Mouse (Mus musculus): ENCODE measurements around the gene Ppp1ca. TPM values are rescaled to one million over a fixed set of nuclear protein-coding genes. Genes with fewer than 3 reads are reported as not detected.
A peak's percentile ranks its signal among the peaks of the same experiment; 100 is the strongest.

The Ppp1ca gene
- total and polyA plus RNA-seq, 3 experiments: 389 to 635 (median 502) TPM

GRCm38 (mm10) chr19:4232651-4233050 lies 40.8 kb downstream of the Ppp1ca start:
- TF ChIP-seq GABPA (IDR thresholded peaks at IDR 0.05; ENCODE audit: insufficient replicate concordance, low read depth, low read length) (no peak), USF2 (conservative IDR thresholded peaks at IDR 0.05; ENCODE audit: low read depth, low read length) (no peak)
- in situ Hi-C loops (cut with MboI; ENCODE audit: low pct_ligation_motif_present, low pct_unique_long_range_greater_than_20kb, low sequenced_read_pairs) (no loop called here), dilution Hi-C loops (cut with MboI; ENCODE audit: extremely low pct_ligation_motif_present, extremely low pct_unique_long_range_greater_than_20kb, low sequenced_read_pairs) (no loop called here)
- peak overlapping the region; percentile 63 to 75 (median 68) for H3K4me3 ChIP-seq (replicated peaks in 1 of 3; ENCODE audit: low read depth in 2 of 3, low read length in 2 of 3, poor library complexity in 1 of 3)
- peaks cover 22 to 49% of the 10 kb centered on the region in 2 experiments for H3K4me1 ChIP-seq (ENCODE audit: control insufficient read depth in 1 of 2, insufficient read depth in 2 of 2)
- H3K9ac ChIP-seq (ENCODE audit: insufficient read depth, low read depth): peak overlapping the region; percentile 82
- peaks cover 6% of the 10 kb centered on the region for H3K27me3 ChIP-seq (replicated peaks)
- peaks cover 0 to 5% of the 10 kb centered on the region in 2 experiments for H3K36me3 ChIP-seq (replicated peaks in 1 of 2; ENCODE audit: control insufficient read depth in 1 of 2, insufficient read depth in 1 of 2, low read length in 1 of 2)
- no peak overlapping the region for H3K27ac ChIP-seq (ENCODE audit: insufficient read depth, low read depth)
- no peaks in the 10 kb centered on the region for H3K79me2 ChIP-seq (replicated peaks; ENCODE audit: control insufficient read depth, extremely low read depth, insufficient read depth, poor library complexity, severe bottlenecking)
- DNase-seq (ENCODE audit: extremely low read depth): no peak
- peak overlapping the region; percentile 82 for H3K4me2 ChIP-seq (ENCODE audit: insufficient read depth, low read depth, poor library complexity, severe bottlenecking)
- peaks cover 3% of the 10 kb centered on the region for H3K9me3 ChIP-seq (replicated peaks; ENCODE audit: low read length)

- Histone ChIP-seq H3K9ac (ENCODE audit: insufficient read depth, low read depth) (no peak overlapping the region), H3K27me3 (replicated peaks) (peaks cover 2% of the 10 kb centered on the region), H3K36me3 (replicated peaks in 1 of 2; ENCODE audit: control insufficient read depth in 1 of 2, insufficient read depth in 1 of 2, low read length in 1 of 2) (peaks cover 0 to 5% of the 10 kb centered on the region in 2 experiments), H3K9me3 (replicated peaks; ENCODE audit: low read length) (peaks cover 3% of the 10 kb centered on the region), H3K4me3 (replicated peaks in 1 of 3; ENCODE audit: low read depth in 2 of 3, low read length in 2 of 3, poor library complexity in 1 of 3) (no peak overlapping the region), H3K4me2 (ENCODE audit: insufficient read depth, low read depth, poor library complexity, severe bottlenecking) (no peak overlapping the region), H3K27ac (ENCODE audit: insufficient read depth, low read depth) (no peak overlapping the region), H3K4me1 (ENCODE audit: control insufficient read depth in 1 of 2, insufficient read depth in 2 of 2) (peaks cover 18 to 30% of the 10 kb centered on the region in 2 experiments), H3K79me2 (replicated peaks; ENCODE audit: control insufficient read depth, extremely low read depth, insufficient read depth, poor library complexity, severe bottlenecking) (no peaks in the 10 kb centered on the region)
- no peak for DNase-seq (ENCODE audit: extremely low read depth)
- in situ Hi-C loops (cut with MboI; ENCODE audit: low pct_ligation_motif_present, low pct_unique_long_range_greater_than_20kb, low sequenced_read_pairs): no loop called here
- dilution Hi-C loops (cut with MboI; ENCODE audit: extremely low pct_ligation_motif_present, extremely low pct_unique_long_range_greater_than_20kb, low sequenced_read_pairs): no loop called here
- TF ChIP-seq ELF1 (IDR thresholded peaks at IDR 0.05; ENCODE audit: low read depth, low read length) (no peak), ZC3H11A (IDR thresholded peaks at IDR 0.05; ENCODE audit: low read depth, low read length) (no peak)
These were observed 42.7 kb downstream of the Ppp1ca start for GRCm38 (mm10) chr19:4234548-4234947.

- Histone ChIP-seq H3K27ac (ENCODE audit: insufficient read depth, low read depth) (no peak overlapping the region), H3K36me3 (replicated peaks in 1 of 2; ENCODE audit: control insufficient read depth in 1 of 2, insufficient read depth in 1 of 2, low read length in 1 of 2) (no peaks in the 10 kb centered on the region), H3K9me3 (replicated peaks; ENCODE audit: low read length) (peaks cover 3% of the 10 kb centered on the region), H3K4me2 (ENCODE audit: insufficient read depth, low read depth, poor library complexity, severe bottlenecking) (no peak overlapping the region), H3K4me3 (replicated peaks in 1 of 3; ENCODE audit: low read depth in 2 of 3, low read length in 2 of 3, poor library complexity in 1 of 3) (no peak overlapping the region), H3K27me3 (replicated peaks) (peaks cover 4% of the 10 kb centered on the region), H3K79me2 (replicated peaks; ENCODE audit: control insufficient read depth, extremely low read depth, insufficient read depth, poor library complexity, severe bottlenecking) (no peaks in the 10 kb centered on the region), H3K4me1 (ENCODE audit: control insufficient read depth in 1 of 2, insufficient read depth in 2 of 2) (peaks cover 0 to 5% of the 10 kb centered on the region in 2 experiments; a peak in 2 of 4 replicates), H3K9ac (ENCODE audit: insufficient read depth, low read depth) (no peak overlapping the region)
- TF ChIP-seq GABPA (IDR thresholded peaks at IDR 0.05; ENCODE audit: insufficient replicate concordance, low read depth, low read length): no peak
- TF ChIP-seq ELF1 (IDR thresholded peaks at IDR 0.05; ENCODE audit: low read depth, low read length): no peak
- TF ChIP-seq TCF12 (IDR thresholded peaks at IDR 0.05; ENCODE audit: low read depth, low read length): no peak
- no peak for TF ChIP-seq IRF4 (IDR thresholded peaks at IDR 0.05; ENCODE audit: low read depth, low read length)
- TF ChIP-seq ZC3H11A (IDR thresholded peaks at IDR 0.05; ENCODE audit: low read depth, low read length): no peak
- TF ChIP-seq NRF1 (IDR thresholded peaks at IDR 0.05; ENCODE audit: low read depth, low read length): no peak
- TF ChIP-seq JUND (conservative IDR thresholded peaks at IDR 0.05; ENCODE audit: low read depth, low read length): no peak
- TF ChIP-seq JUN (IDR thresholded peaks at IDR 0.05; ENCODE audit: insufficient read depth, low read depth, low read length): no peak
- no peak for TF ChIP-seq CTCF (conservative IDR thresholded peaks at IDR 0.05 in 1 of 2, IDR thresholded peaks at IDR 0.05 in 1 of 2; ENCODE audit: low read depth in 2 of 2, low read length in 2 of 2)
- DNase-seq (ENCODE audit: extremely low read depth): no peak
- dilution Hi-C loops (cut with MboI; ENCODE audit: extremely low pct_ligation_motif_present, extremely low pct_unique_long_range_greater_than_20kb, low sequenced_read_pairs): no loop called here
- in situ Hi-C loops (cut with MboI; ENCODE audit: low pct_ligation_motif_present, low pct_unique_long_range_greater_than_20kb, low sequenced_read_pairs): no loop called here
These were observed 48.4 kb downstream of the Ppp1ca start for GRCm38 (mm10) chr19:4240247-4240668.

Data from CH12.LX (cell line).